Mouse (Mus musculus) bone marrow macrophage, adult 2 months (primary cell): ENCODE data around the gene Hoxd13. TPM values are rescaled to one million over a fixed set of nuclear protein-coding genes. Genes with fewer than 3 reads are reported as not detected.

ENCODE experiments used
- H3K27ac ChIP-seq: 2 replicates; pipeline ENCODE4 v1.5.1; 2012; ENCODE audit warnings: low read depth, low read length; ENCODE audit not compliant: insufficient read depth
- H3K4me1 ChIP-seq: 2 replicates; pipeline ENCODE4 v1.6.1; 2012; ENCODE audit warnings: low read length; ENCODE audit not compliant: control insufficient read depth, insufficient read depth
- H3K4me3 ChIP-seq: 2 replicates; pipeline ENCODE4 v1.5.1; 2012; ENCODE audit warnings: mild to moderate bottlenecking, low read length, moderate library complexity; ENCODE audit not compliant: insufficient read depth
- CTCF ChIP-seq: IDR thresholded peaks from 2 replicates; pipeline ENCODE4 v1.5.1; 2012; ENCODE audit warnings: low read depth, mild to moderate bottlenecking, low read length, moderate library complexity
- POLR2A ChIP-seq: IDR thresholded peaks from 2 replicates; pipeline ENCODE4 v1.6.1; 2012; ENCODE audit warnings: mild to moderate bottlenecking, low read depth, low read length, borderline replicate concordance
- polyA plus RNA-seq: library from polyadenylated mRNA; stranded (reverse); fragments of >200 nt; gene quantifications from 2 replicates; pipeline ENCODE4 v1.2.4, GENCODE M21; 2012; ENCODE audit not compliant: missing spikeins, insufficient read depth, insufficient read length

The Hoxd13 gene
- polyA plus RNA-seq, 1 experiment = not detected

- no peak for TF ChIP-seq CTCF
- TF ChIP-seq POLR2A = no peak
- H3K4me3 ChIP-seq = no peak overlapping the region
- H3K27ac ChIP-seq = no peak overlapping the region
- no peaks in the 10 kb centered on the region for H3K4me1 ChIP-seq
These were observed 19.0 kb downstream of the Hoxd13 start for GRCm38 (mm10) chr2:74686988-74687697.

DNA sequence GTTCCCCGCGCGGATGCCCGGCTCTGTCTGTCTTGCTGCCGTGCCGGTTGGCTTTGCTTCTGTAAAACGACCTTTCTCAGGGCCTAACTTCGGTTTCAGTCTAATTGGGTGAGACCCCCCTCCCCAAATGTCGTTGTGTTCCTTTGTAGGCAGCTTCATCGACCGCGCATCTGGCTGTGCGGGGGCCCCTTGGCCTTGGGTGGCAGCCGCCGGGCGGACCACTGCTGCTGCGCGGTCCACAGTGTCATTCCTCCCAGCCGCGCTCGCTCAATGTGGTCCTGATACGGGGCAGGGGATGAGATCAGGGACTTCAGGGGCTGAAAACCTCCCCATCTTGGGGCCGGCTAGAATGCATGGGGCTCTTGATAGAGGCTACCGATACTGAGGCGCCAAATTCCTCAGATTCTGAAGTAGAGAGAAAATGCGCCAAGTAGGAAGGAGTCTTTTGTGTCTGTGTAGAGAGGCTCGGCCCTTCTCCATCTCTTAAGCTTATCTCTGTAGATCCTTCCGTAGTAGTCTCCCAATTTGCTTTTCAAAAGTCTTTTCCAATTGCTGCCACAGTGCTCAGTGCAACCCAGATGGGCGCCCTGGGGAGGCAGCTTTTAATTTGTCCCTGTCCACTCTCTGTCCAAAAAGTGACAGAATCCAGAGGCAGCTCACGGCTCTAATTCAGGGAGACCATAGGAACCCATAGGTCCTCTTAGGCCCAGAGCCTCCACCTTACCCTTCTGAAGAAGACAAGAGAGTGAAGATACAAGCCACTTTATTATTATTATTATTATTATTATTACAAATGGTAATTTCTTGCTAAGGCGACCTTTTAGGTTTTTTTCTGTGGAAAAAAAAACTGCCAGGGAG, 19.8 kb downstream of the Hoxd13 start:
- H3K4me3 ChIP-seq = no peak overlapping the region
- H3K4me1 ChIP-seq = no peaks in the 10 kb centered on the region
- H3K27ac ChIP-seq = no peak overlapping the region
- TF ChIP-seq POLR2A (no peak), CTCF (no peak)

- TF ChIP-seq POLR2A = no peak
- TF ChIP-seq CTCF = no peak
- Histone ChIP-seq H3K4me1 (no peaks in the 10 kb centered on the region), H3K27ac (no peak overlapping the region), H3K4me3 (no peak overlapping the region)
These were observed 20.9 kb downstream of the Hoxd13 start for GRCm38 (mm10) chr2:74688795-74689573.

DNA sequence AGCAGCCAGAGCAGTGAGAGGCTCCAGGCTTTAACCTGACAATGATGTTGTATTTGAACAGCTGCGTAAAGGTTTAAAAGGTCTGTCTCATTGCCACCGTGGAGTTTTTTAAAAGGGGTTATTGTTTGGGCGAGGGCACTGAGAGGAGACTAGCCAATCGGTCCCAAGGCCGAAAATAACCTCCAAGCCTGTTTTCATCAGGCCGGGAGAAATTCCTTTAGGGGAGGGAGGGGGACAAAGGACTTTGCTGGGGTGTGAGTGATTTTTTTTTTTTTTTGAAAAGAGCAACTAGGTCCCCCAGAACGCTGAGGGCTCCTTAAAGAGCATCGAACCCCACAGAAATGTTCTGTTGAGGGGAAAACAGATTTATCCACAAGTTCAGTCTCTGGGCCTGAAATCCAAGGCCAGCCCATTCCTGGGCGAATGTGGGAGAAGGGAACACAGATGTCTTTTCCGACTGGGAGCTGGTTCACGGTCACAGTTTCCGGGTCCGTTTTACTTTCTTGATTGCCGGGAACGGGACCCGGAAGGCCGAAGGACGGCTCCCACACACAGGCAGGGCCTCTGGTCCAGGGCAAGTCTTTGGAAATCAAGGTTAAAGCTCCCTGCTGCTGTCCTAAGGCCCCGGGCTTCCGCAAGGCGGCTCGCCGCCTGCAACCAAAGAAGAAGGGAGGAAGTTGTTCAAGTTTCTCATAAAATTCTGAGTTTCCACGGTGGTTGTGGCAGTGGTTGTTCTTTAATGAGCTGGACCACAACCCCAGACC, 21.6 kb downstream of the Hoxd13 start:
- H3K4me3 ChIP-seq = no peak overlapping the region
- no peak overlapping the region for H3K27ac ChIP-seq
- no peaks in the 10 kb centered on the region for H3K4me1 ChIP-seq
- TF ChIP-seq CTCF (no peak), POLR2A (no peak)

DNA sequence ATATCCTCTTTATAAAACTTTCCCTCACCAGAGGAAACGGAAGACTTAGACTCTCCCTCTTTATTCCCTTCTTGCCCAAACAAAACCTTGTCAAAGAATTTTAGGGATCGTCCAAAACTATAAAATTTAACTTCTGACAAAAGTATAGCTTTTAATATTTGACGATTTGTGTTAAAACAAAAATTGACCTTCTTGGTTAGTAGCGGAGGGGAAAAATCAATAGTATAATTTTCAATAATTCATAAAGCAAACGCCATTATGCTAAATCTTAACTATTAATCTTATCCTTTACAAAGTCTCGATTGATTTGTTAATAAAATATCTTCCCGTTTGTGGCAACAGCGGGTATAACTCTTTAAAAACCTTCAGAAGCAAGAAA, 22.2 kb downstream of the Hoxd13 start:
- Histone ChIP-seq H3K4me3 (no peak overlapping the region), H3K27ac (no peak overlapping the region), H3K4me1 (no peaks in the 10 kb centered on the region)
- TF ChIP-seq CTCF (no peak), POLR2A (no peak)

DNA sequence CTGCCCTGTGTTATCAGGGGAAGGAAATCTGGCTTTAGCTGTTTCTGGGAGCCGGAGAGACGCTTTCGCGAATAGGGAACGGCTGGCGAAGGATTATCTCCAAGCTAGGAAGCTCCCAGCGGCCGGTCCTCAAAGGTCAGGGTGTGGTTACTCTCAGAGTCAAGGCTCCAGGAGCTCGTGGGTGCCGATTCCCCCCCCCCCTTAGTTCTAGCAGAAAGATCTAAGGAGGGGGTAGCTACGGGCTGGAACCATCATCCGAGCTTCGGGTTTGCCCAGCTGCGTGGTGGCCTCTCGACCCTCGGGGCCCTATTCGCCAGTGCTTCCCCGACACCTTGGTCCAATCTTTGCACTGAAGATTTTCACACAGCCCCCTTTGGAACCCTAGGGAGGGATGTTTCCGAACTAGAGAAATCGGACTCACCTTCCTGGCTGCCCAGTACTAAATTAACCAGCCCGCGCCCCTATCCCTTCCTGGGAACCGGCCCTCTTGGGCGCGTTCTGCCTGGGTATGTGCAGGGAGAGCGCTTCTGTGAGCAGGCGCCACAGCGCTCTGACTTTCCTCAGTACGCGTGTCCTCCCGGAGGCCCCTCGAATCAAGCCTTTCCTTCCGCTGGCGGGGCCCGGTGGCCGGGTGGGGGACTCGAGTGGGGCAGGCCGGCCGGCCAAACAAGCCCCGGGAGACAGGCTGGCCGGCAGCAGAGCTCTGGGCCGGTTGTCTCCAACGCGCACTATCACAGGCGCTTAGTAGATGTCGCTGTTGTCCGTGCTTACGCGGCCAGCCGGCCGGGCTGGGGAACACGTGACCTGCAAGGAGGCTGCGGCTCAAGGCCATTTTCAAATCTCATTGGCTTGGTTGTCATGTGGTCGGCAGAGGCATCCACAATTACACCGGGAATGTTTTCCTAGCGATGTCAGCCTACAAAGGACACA, 23.2 kb downstream of the Hoxd13 start, which contains the start of gene Hoxd10:
Gene Hoxd10 (plus strand): TSS at position 903 of the 930 bp plus-strand sequence.
- no peak for TF ChIP-seq POLR2A
- TF ChIP-seq CTCF = no peak
- Histone ChIP-seq H3K27ac (no peak within 1 kb of the TSS), H3K4me1 (no peaks in the 10 kb centered on the region), H3K4me3 (no peak within 1 kb of the TSS)

DNA sequence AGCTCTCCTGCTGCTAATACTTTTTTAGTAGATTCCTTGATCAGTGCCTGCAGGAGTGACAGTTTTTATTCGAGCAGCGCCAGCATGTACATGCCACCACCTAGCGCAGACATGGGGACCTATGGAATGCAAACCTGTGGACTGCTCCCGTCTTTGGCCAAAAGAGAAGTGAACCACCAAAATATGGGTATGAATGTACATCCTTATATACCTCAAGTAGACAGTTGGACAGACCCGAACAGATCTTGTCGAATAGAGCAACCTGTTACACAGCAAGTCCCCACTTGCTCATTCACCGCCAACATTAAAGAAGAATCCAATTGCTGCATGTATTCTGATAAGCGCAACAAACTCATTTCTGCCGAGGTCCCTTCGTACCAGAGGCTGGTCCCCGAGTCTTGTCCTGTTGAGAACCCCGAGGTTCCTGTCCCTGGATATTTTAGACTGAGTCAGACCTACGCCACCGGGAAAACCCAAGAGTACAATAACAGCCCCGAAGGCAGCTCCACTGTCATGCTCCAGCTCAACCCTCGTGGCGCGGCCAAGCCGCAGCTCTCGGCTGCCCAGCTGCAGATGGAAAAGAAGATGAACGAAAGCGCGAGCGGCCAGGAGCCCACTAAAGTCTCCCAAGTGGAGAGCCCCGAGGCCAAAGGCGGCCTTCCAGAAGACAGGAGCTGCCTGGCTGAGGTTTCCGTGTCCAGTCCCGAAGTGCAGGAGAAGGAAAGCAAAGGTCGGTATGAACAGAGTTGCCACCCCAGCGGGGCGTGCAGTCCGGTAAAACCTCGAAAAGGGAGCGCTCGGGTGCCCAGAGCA, 24.1 kb downstream of the Hoxd13 start:
- no peaks in the 10 kb centered on the region for H3K4me1 ChIP-seq
- no peak overlapping the region for H3K4me3 ChIP-seq
- TF ChIP-seq POLR2A = no peak
- TF ChIP-seq CTCF = no peak
- H3K27ac ChIP-seq = no peak overlapping the region
